Mouse (Mus musculus): ENCODE measurements around the gene Rftn2.

The Rftn2 gene

DNA sequence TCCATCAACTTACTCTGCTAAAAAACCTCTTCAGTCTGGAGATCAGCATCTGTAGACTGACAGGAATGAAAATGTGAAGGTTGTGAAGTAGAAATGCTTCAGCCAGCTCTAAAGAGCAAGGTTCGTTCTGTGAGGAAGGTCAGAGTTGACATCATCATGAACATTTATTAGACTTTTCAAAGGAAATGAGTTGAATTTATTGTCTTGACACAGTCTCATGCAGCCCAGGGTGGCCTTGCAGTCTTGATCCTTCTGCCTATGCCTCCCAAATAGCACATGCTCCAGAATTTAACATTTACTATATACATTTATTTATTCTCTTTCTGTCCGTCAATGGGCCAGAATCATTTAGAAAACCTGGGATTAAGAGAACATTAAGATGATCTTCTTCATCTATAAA is 103.0 kb downstream of the Rftn2 start:
- no peak for DNase-seq

DNA sequence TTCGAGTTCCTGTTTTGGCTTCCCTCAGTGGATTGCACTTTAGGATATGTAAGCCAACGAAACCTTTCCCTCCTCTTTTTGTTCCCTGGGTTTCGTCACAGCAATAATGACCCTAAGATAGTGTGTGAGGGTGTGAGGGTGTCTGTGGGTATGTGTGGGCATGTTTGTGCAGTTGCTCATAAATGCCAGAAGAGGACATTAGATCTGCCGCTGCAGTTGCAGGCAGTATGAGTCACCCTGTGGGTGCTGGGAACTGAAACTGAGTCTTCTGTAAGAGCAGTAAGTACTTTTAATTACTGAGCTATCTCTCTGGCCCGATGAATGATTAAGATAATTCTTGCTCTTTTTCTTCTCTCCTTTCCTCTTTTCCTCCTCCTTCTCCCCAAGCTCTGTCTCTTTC is 103.5 kb downstream of the Rftn2 start:
- no peak for DNase-seq

All from kidney, adult 18-20 months (tissue).